Mouse (Mus musculus) kidney, embryonic 15.5 days (tissue): ENCODE measurements around the gene Zfp36. TPM values are rescaled to one million over a fixed set of nuclear protein-coding genes. Genes with fewer than 3 reads are reported as not detected.
A peak's percentile ranks its signal among the peaks of the same experiment; 100 is the strongest.
"Not testable (repeated sequence)": the region's sequence is repeated elsewhere in the genome, so short reads cannot be mapped to it uniquely, and the experiment has no call there.

Experiments
- ATAC-seq: fragments of 200-750 bp; cut with Nextera tagmentation; replicated peaks from 2 replicates; pipeline ENCODE4 v1.8.0; 2017; ENCODE audit warnings: moderate TSS enrichment; ENCODE audit not compliant: low FRiP score
- H3K27ac ChIP-seq: fragments of 300-500 bp; sonication (generic); 2 replicates; pipeline ENCODE4 v1.5.1; 2015; ENCODE audit warnings: mild to moderate bottlenecking, inconsistent platforms
- H3K27me3 ChIP-seq: fragments of 300-500 bp; sonication (generic); 2 replicates; pipeline ENCODE4 v1.6.1; 2015; ENCODE audit warnings: inconsistent platforms
- H3K36me3 ChIP-seq: fragments of 300-500 bp; sonication (generic); 2 replicates; pipeline ENCODE4 v1.6.1; 2015; ENCODE audit warnings: inconsistent platforms
- H3K4me1 ChIP-seq: fragments of 300-500 bp; sonication (generic); 2 replicates; pipeline ENCODE4 v1.6.1; 2015; ENCODE audit warnings: inconsistent platforms
- H3K4me2 ChIP-seq: fragments of 300-500 bp; sonication (generic); 2 replicates; pipeline ENCODE4 v1.6.1; 2015; ENCODE audit warnings: moderate library complexity, mild to moderate bottlenecking, inconsistent platforms
- H3K4me3 ChIP-seq: fragments of 300-500 bp; sonication (generic); replicated peaks from 2 replicates; pipeline ENCODE4 v1.5.1; 2015; ENCODE audit warnings: mild to moderate bottlenecking, inconsistent platforms
- H3K9ac ChIP-seq: fragments of 300-500 bp; sonication (generic); 2 replicates; pipeline ENCODE4 v1.6.1; 2015; ENCODE audit warnings: mild to moderate bottlenecking, inconsistent platforms
- H3K9me3 ChIP-seq: fragments of 300-500 bp; sonication (generic); replicated peaks from 2 replicates; pipeline ENCODE4 v1.6.1; 2016; ENCODE audit warnings: inconsistent platforms
- WGBS: fragments of 180-500 bp; shearing (Covaris S2); methylation state at CpG from one replicate; pipeline ENCODE4 v1.1.7; 2015; ENCODE audit warnings: mixed read lengths; 5-methylcytosine and 5-hydroxymethylcytosine counted together
- polyA plus RNA-seq: library from polyadenylated mRNA; unstranded; fragments of >200 nt; fragmentation: Nextera tagmentation; extraction: Ambion mirVana; gene quantifications from 2 replicates; pipeline ENCODE4 v1.2.1, GENCODE M21; 2015

Gene Zfp36
- polyA plus RNA-seq, 1 experiment from 2014 or later: 16.2 TPM

- H3K9me3 ChIP-seq: no peaks in the 10 kb centered on the region
- H3K9ac ChIP-seq: no peak overlapping the region
- no peak overlapping the region for H3K4me2 ChIP-seq
- peaks cover 20% of the 10 kb centered on the region for H3K4me1 ChIP-seq
- H3K36me3 ChIP-seq: peaks cover 63% of the 10 kb centered on the region
- WGBS: 93% methylated on average over 4 of the region's 4 CpGs
- no peak for ATAC-seq
- no peaks in the 10 kb centered on the region for H3K27me3 ChIP-seq
- no peak overlapping the region for H3K4me3 ChIP-seq
- H3K27ac ChIP-seq: no peak overlapping the region
These were observed 15.4 kb upstream of the Zfp36 start for GRCm38 (mm10) chr7:28395425-28395824.

GRCm38 (mm10) chr7:28393272-28393951, 13.4 kb upstream of the Zfp36 start:
- 6% methylated on average over 22 of the region's 22 CpGs for WGBS
- Histone ChIP-seq H3K27me3 (no peaks in the 10 kb centered on the region), H3K9me3 (no peaks in the 10 kb centered on the region), H3K27ac (peak overlapping the region; percentile 89), H3K36me3 (peaks cover 64% of the 10 kb centered on the region), H3K4me1 (peaks cover 22% of the 10 kb centered on the region), H3K4me3 (peak overlapping the region; percentile 96), H3K9ac (peak overlapping the region; percentile 91), H3K4me2 (peak overlapping the region; percentile 85)
- ATAC-seq: no peak

- Histone ChIP-seq H3K4me3 (peak within 1 kb of the TSS; percentile 96), H3K36me3 (peaks cover 64% of the 10 kb centered on the region), H3K9ac (peak within 1 kb of the TSS; percentile 91), H3K27me3 (no peaks in the 10 kb centered on the region), H3K27ac (peak within 1 kb of the TSS; percentile 89), H3K9me3 (no peaks in the 10 kb centered on the region), H3K4me2 (peak within 1 kb of the TSS; percentile 85), H3K4me1 (peaks cover 22% of the 10 kb centered on the region)
- WGBS: under 1% methylated on average over 58 of the region's 58 CpGs
- peak; percentile 98 for ATAC-seq
These were observed 12.6 kb upstream of the Zfp36 start, which contains the start of the genes Med29 and Paf1 for GRCm38 (mm10) chr7:28392429-28393271. Gene Med29 (minus strand): TSS chr7:28392708. Gene Paf1 (plus strand): TSS chr7:28392951.

DNA sequence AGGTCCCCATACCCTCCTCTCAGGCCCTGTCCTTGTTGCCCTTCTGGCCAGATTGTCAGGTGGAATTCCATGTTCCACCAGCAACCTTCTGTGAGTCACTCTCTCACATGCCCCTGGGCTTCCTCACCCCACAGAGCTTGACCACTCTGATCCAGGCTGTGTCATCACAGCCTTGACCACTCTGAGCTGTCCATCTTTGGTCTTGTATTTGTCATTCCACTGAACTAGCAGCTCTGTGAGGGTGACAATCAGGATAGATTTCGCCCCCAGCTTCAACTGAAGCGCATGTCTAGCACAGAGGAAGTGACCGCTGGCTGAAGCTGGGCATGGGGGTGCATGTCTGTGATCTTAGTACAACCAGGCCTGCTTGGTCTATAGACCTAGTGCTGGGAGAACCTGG, 10.3 kb upstream of the Zfp36 start:
- H3K36me3 ChIP-seq: peaks cover 59% of the 10 kb centered on the region
- no peak overlapping the region for H3K27ac ChIP-seq
- 92% methylated on average over 3 of the region's 3 CpGs for WGBS

GRCm38 (mm10) chr7:28387384-28387783, 7.3 kb upstream of the Zfp36 start:
- 87% methylated on average over 7 of the region's 7 CpGs for WGBS

More for the DNA sequence above, 10.3 kb upstream of the Zfp36 start:
- Histone ChIP-seq H3K27me3 (no peaks in the 10 kb centered on the region), H3K4me3 (no peak overlapping the region), H3K9me3 (no peaks in the 10 kb centered on the region), H3K4me2 (no peak overlapping the region), H3K9ac (no peak overlapping the region), H3K4me1 (peaks cover 30% of the 10 kb centered on the region)
- ATAC-seq: no peak

GRCm38 (mm10) chr7:28386877-28387276, 6.8 kb upstream of the Zfp36 start:
- not testable (repeated sequence) for H3K27ac ChIP-seq, H3K4me2 ChIP-seq, H3K27me3 ChIP-seq, H3K9me3 ChIP-seq, H3K4me3 ChIP-seq, ATAC-seq, H3K9ac ChIP-seq
- Histone ChIP-seq H3K4me1 (peaks cover 37% of the 10 kb centered on the region), H3K36me3 (peaks cover 54% of the 10 kb centered on the region)
- WGBS: 78% methylated on average over 6 of the region's 6 CpGs

More at GRCm38 (mm10) chr7:28387384-28387783, 7.3 kb upstream of the Zfp36 start:
- H3K9ac ChIP-seq, H3K27ac ChIP-seq, H3K27me3 ChIP-seq, H3K9me3 ChIP-seq, H3K4me2 ChIP-seq, ATAC-seq, H3K4me3 ChIP-seq: not testable (repeated sequence)
- H3K4me1 ChIP-seq: peaks cover 33% of the 10 kb centered on the region
- H3K36me3 ChIP-seq: peaks cover 54% of the 10 kb centered on the region

GRCm38 (mm10) chr7:28386462-28386861, 6.4 kb upstream of the Zfp36 start:
- Histone ChIP-seq H3K4me1 (peaks cover 37% of the 10 kb centered on the region), H3K27ac (0 out of 2 replicates have a peak overlapping the region, but pooled peaks have one; percentile 38), H3K4me3 (no peak overlapping the region), H3K4me2 (no peak overlapping the region), H3K27me3 (no peaks in the 10 kb centered on the region), H3K9me3 (no peaks in the 10 kb centered on the region), H3K36me3 (peaks cover 54% of the 10 kb centered on the region), H3K9ac (no peak overlapping the region)
- peak; percentile 59 for ATAC-seq
- WGBS: 6% methylated on average over 4 of the region's 4 CpGs

DNA sequence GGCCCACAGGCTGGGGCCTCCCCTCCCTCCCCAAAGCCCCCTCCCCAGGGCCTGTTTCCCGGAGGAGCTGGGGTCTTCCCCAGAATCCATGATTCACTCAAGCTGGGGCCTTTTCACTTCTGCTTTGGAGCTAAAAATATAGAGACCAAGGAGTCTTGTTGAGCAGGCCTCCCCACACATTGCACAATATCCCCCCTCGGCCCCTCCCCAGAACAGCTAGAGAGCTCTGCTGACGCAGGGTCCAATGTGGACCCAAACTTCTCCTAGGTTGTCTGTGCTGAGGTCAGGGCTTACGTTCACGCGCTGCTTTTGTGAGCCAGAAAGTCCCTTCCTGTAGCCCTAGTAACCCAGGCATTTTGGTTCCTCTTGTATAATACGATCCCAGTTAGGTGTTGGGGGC, 6.0 kb upstream of the Zfp36 start:
- Histone ChIP-seq H3K9me3 (no peaks in the 10 kb centered on the region), H3K4me3 (no peak overlapping the region), H3K27me3 (no peaks in the 10 kb centered on the region), H3K27ac (0 out of 2 replicates have a peak overlapping the region, but pooled peaks have one; percentile 38), H3K9ac (no peak overlapping the region), H3K36me3 (peaks cover 54% of the 10 kb centered on the region), H3K4me2 (no peak overlapping the region), H3K4me1 (peaks cover 37% of the 10 kb centered on the region)
- WGBS: 84% methylated on average over 7 of the region's 7 CpGs
- ATAC-seq: no peak

GRCm38 (mm10) chr7:28385196-28385595, 5.1 kb upstream of the Zfp36 start:
- Histone ChIP-seq H3K36me3 (peaks cover 47% of the 10 kb centered on the region), H3K4me3 (no peak overlapping the region), H3K9me3 (no peaks in the 10 kb centered on the region), H3K27me3 (no peaks in the 10 kb centered on the region), H3K27ac (no peak overlapping the region), H3K4me1 (peaks cover 44% of the 10 kb centered on the region), H3K4me2 (no peak overlapping the region), H3K9ac (no peak overlapping the region)
- WGBS: 90% methylated on average over 9 of the region's 9 CpGs
- ATAC-seq: no peak

DNA sequence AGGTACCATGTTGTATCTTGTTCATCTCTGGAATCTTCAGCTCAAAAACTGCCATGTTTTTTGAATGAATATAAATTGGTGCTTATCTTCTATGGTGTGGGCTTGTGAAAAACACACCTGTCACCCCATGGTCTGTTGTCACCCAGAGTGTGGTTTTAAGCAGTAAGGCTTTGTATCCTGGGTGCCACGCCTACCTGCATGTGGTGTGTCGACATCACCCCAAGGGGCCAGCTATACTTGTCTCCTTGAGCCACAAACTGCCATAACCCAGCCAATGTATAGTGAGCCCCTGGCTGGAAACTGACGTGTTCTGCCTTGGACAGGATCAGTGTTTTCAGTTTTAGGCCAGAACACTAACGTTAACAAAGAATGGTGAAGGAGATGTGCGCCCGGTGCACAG, 4.1 kb upstream of the Zfp36 start:
- Histone ChIP-seq H3K4me1 (peaks cover 54% of the 10 kb centered on the region), H3K9ac (no peak overlapping the region), H3K27me3 (no peaks in the 10 kb centered on the region), H3K36me3 (peaks cover 37% of the 10 kb centered on the region), H3K4me2 (no peak overlapping the region), H3K9me3 (no peaks in the 10 kb centered on the region), H3K27ac (no peak overlapping the region), H3K4me3 (no peak overlapping the region)
- ATAC-seq: no peak
- 84% methylated on average over 6 of the region's 6 CpGs for WGBS

- Histone ChIP-seq H3K9me3 (no peaks in the 10 kb centered on the region), H3K9ac (no peak overlapping the region), H3K27ac (peak overlapping the region; percentile 100), H3K36me3 (peaks cover 32% of the 10 kb centered on the region), H3K4me1 (peaks cover 55% of the 10 kb centered on the region), H3K27me3 (no peaks in the 10 kb centered on the region), H3K4me2 (no peak overlapping the region), H3K4me3 (no peak overlapping the region)
- no peak for ATAC-seq
- 75% methylated on average over 4 of the region's 4 CpGs for WGBS
These were observed 3.6 kb upstream of the Zfp36 start for GRCm38 (mm10) chr7:28383606-28384005.

- Histone ChIP-seq H3K4me2 (peak overlapping the region; percentile 70), H3K36me3 (peaks cover 26% of the 10 kb centered on the region), H3K27me3 (no peaks in the 10 kb centered on the region), H3K27ac (peak overlapping the region; percentile 100), H3K9me3 (no peaks in the 10 kb centered on the region), H3K4me1 (peaks cover 61% of the 10 kb centered on the region), H3K4me3 (peak overlapping the region; percentile 39), H3K9ac (no peak overlapping the region)
- no peak for ATAC-seq
- 44% methylated on average over 11 of the region's 11 CpGs for WGBS
These were observed 2.9 kb upstream of the Zfp36 start for GRCm38 (mm10) chr7:28382981-28383396.
